Mouse (Mus musculus): Measurements from ENCODE around the gene Gm14569. TPM values are rescaled to one million over a fixed set of nuclear protein-coding genes. Genes with fewer than 3 reads are reported as not detected.

The Gm14569 gene
- polyA plus RNA-seq, 1 experiment = under 0.01 TPM

GRCm38 (mm10) chrX:36456031-36456430 is 35.6 kb downstream of the Gm14569 start:
- H3K79me2 ChIP-seq (ENCODE audit: control insufficient read depth, insufficient read depth) = no peaks in the 10 kb centered on the region
- H3K79me3 ChIP-seq (ENCODE audit: low read depth) = no peaks in the 10 kb centered on the region
- no peak for TF ChIP-seq CEBPB (IDR thresholded peaks at IDR 0.05; ENCODE audit: low read depth)
- TF ChIP-seq MYOD1 (IDR thresholded peaks at IDR 0.05; ENCODE audit: control insufficient read depth, insufficient read length, low read depth) = no peak
- no peak for TF ChIP-seq CTCF (IDR thresholded peaks at IDR 0.05; ENCODE audit: control insufficient read depth, insufficient read depth, insufficient read length)
- TF ChIP-seq MYOG (IDR thresholded peaks at IDR 0.05; ENCODE audit: control insufficient read depth, extremely low read depth, insufficient read length) = no peak
- no peak for TF ChIP-seq USF1 (IDR thresholded peaks at IDR 0.05; ENCODE audit: low read depth)
- TF ChIP-seq MAX (IDR thresholded peaks at IDR 0.05) = no peak
- TF ChIP-seq FOSL1 (IDR thresholded peaks at IDR 0.05; ENCODE audit: insufficient read depth, low read length, poor library complexity, severe bottlenecking) = no peak
- no peaks in the 10 kb centered on the region for H3K27me3 ChIP-seq (ENCODE audit: control insufficient read depth, insufficient read depth, insufficient read length)
- H3ac ChIP-seq (ENCODE audit: control insufficient read depth, insufficient read length, low read depth) = no peak overlapping the region
- H3K36me3 ChIP-seq (ENCODE audit: control insufficient read depth, insufficient read depth) = no peaks in the 10 kb centered on the region
- no peak overlapping the region for H3K4me3 ChIP-seq (ENCODE audit: insufficient read depth, poor library complexity, severe bottlenecking)

- Histone ChIP-seq H3ac (ENCODE audit: control insufficient read depth, insufficient read length, low read depth) (no peak overlapping the region), H3K79me2 (ENCODE audit: control insufficient read depth, insufficient read depth) (no peaks in the 10 kb centered on the region), H3K27me3 (ENCODE audit: control insufficient read depth, insufficient read depth, insufficient read length) (no peaks in the 10 kb centered on the region), H3K79me3 (ENCODE audit: low read depth) (no peaks in the 10 kb centered on the region), H3K36me3 (ENCODE audit: control insufficient read depth, insufficient read depth) (no peaks in the 10 kb centered on the region), H3K4me3 (ENCODE audit: insufficient read depth, poor library complexity, severe bottlenecking) (no peak overlapping the region)
- no peak for TF ChIP-seq CTCF (IDR thresholded peaks at IDR 0.05; ENCODE audit: control insufficient read depth, insufficient read depth, insufficient read length)
- no peak for TF ChIP-seq MAX (IDR thresholded peaks at IDR 0.05)
- TF ChIP-seq USF1 (IDR thresholded peaks at IDR 0.05; ENCODE audit: low read depth) = no peak
- TF ChIP-seq MYOG (IDR thresholded peaks at IDR 0.05; ENCODE audit: control insufficient read depth, extremely low read depth, insufficient read length) = no peak
- no peak for TF ChIP-seq FOSL1 (IDR thresholded peaks at IDR 0.05; ENCODE audit: insufficient read depth, low read length, poor library complexity, severe bottlenecking)
- TF ChIP-seq CEBPB (IDR thresholded peaks at IDR 0.05; ENCODE audit: low read depth) = no peak
- no peak for TF ChIP-seq MYOD1 (IDR thresholded peaks at IDR 0.05; ENCODE audit: control insufficient read depth, insufficient read length, low read depth)
Measured at GRCm38 (mm10) chrX:36437932-36438331, 53.7 kb downstream of the Gm14569 start.

GRCm38 (mm10) chrX:36434993-36435392 is 56.6 kb downstream of the Gm14569 start:
- Histone ChIP-seq H3K79me2 (ENCODE audit: control insufficient read depth, insufficient read depth) (no peaks in the 10 kb centered on the region), H3K27me3 (ENCODE audit: control insufficient read depth, insufficient read depth, insufficient read length) (no peaks in the 10 kb centered on the region), H3K79me3 (ENCODE audit: low read depth) (no peaks in the 10 kb centered on the region), H3K4me3 (ENCODE audit: insufficient read depth, poor library complexity, severe bottlenecking) (no peak overlapping the region), H3K36me3 (ENCODE audit: control insufficient read depth, insufficient read depth) (no peaks in the 10 kb centered on the region), H3ac (ENCODE audit: control insufficient read depth, insufficient read length, low read depth) (no peak overlapping the region)
- TF ChIP-seq MAX (IDR thresholded peaks at IDR 0.05) = no peak
- TF ChIP-seq CTCF (IDR thresholded peaks at IDR 0.05; ENCODE audit: control insufficient read depth, insufficient read depth, insufficient read length) = no peak
- TF ChIP-seq MYOD1 (IDR thresholded peaks at IDR 0.05; ENCODE audit: control insufficient read depth, insufficient read length, low read depth) = no peak
- TF ChIP-seq FOSL1 (IDR thresholded peaks at IDR 0.05; ENCODE audit: insufficient read depth, low read length, poor library complexity, severe bottlenecking) = no peak

GRCm38 (mm10) chrX:36419153-36419552 is 72.5 kb downstream of the Gm14569 start:
- TF ChIP-seq MYOG (IDR thresholded peaks at IDR 0.05; ENCODE audit: control insufficient read depth, extremely low read depth, insufficient read length) (no peak), CEBPB (IDR thresholded peaks at IDR 0.05; ENCODE audit: low read depth) (no peak), FOSL1 (IDR thresholded peaks at IDR 0.05; ENCODE audit: insufficient read depth, low read length, poor library complexity, severe bottlenecking) (no peak), MAX (IDR thresholded peaks at IDR 0.05) (no peak), CTCF (IDR thresholded peaks at IDR 0.05; ENCODE audit: control insufficient read depth, insufficient read depth, insufficient read length) (no peak), MYOD1 (IDR thresholded peaks at IDR 0.05; ENCODE audit: control insufficient read depth, insufficient read length, low read depth) (no peak), USF1 (IDR thresholded peaks at IDR 0.05; ENCODE audit: low read depth) (no peak)
- Histone ChIP-seq H3K79me3 (ENCODE audit: low read depth) (no peaks in the 10 kb centered on the region), H3K79me2 (ENCODE audit: control insufficient read depth, insufficient read depth) (no peaks in the 10 kb centered on the region), H3K36me3 (ENCODE audit: control insufficient read depth, insufficient read depth) (no peaks in the 10 kb centered on the region), H3K27me3 (ENCODE audit: control insufficient read depth, insufficient read depth, insufficient read length) (no peaks in the 10 kb centered on the region), H3K4me3 (ENCODE audit: insufficient read depth, poor library complexity, severe bottlenecking) (no peak overlapping the region), H3ac (ENCODE audit: control insufficient read depth, insufficient read length, low read depth) (no peak overlapping the region)

GRCm38 (mm10) chrX:36402316-36402715 is 89.3 kb downstream of the Gm14569 start:
- H3K79me3 ChIP-seq (ENCODE audit: low read depth) = no peaks in the 10 kb centered on the region
- no peaks in the 10 kb centered on the region for H3K79me2 ChIP-seq (ENCODE audit: control insufficient read depth, insufficient read depth)
- H3K4me3 ChIP-seq (ENCODE audit: insufficient read depth, poor library complexity, severe bottlenecking) = no peak overlapping the region
- no peaks in the 10 kb centered on the region for H3K27me3 ChIP-seq (ENCODE audit: control insufficient read depth, insufficient read depth, insufficient read length)
- H3ac ChIP-seq (ENCODE audit: control insufficient read depth, insufficient read length, low read depth) = no peak overlapping the region
- TF ChIP-seq USF1 (IDR thresholded peaks at IDR 0.05; ENCODE audit: low read depth) (no peak), MYOD1 (IDR thresholded peaks at IDR 0.05; ENCODE audit: control insufficient read depth, insufficient read length, low read depth) (no peak), CTCF (IDR thresholded peaks at IDR 0.05; ENCODE audit: control insufficient read depth, insufficient read depth, insufficient read length) (no peak), MYOG (IDR thresholded peaks at IDR 0.05; ENCODE audit: control insufficient read depth, extremely low read depth, insufficient read length) (no peak), CEBPB (IDR thresholded peaks at IDR 0.05; ENCODE audit: low read depth) (no peak), FOSL1 (IDR thresholded peaks at IDR 0.05; ENCODE audit: insufficient read depth, low read length, poor library complexity, severe bottlenecking) (no peak), MAX (IDR thresholded peaks at IDR 0.05) (no peak)
- H3K36me3 ChIP-seq (ENCODE audit: control insufficient read depth, insufficient read depth) = no peaks in the 10 kb centered on the region

GRCm38 (mm10) chrX:36400980-36401379 is 90.7 kb downstream of the Gm14569 start, which contains the start of gene Gm6268:
TSS of gene Gm6268 (plus strand) at chrX:36401280.
- H3K36me3 ChIP-seq (ENCODE audit: control insufficient read depth, insufficient read depth) = no peaks in the 10 kb centered on the region
- TF ChIP-seq MYOG (IDR thresholded peaks at IDR 0.05; ENCODE audit: control insufficient read depth, extremely low read depth, insufficient read length) (no peak), CTCF (IDR thresholded peaks at IDR 0.05; ENCODE audit: control insufficient read depth, insufficient read depth, insufficient read length) (no peak), USF1 (IDR thresholded peaks at IDR 0.05; ENCODE audit: low read depth) (no peak), CEBPB (IDR thresholded peaks at IDR 0.05; ENCODE audit: low read depth) (no peak), MAX (IDR thresholded peaks at IDR 0.05) (no peak), FOSL1 (IDR thresholded peaks at IDR 0.05; ENCODE audit: insufficient read depth, low read length, poor library complexity, severe bottlenecking) (no peak), MYOD1 (IDR thresholded peaks at IDR 0.05; ENCODE audit: control insufficient read depth, insufficient read length, low read depth) (no peak)
- no peaks in the 10 kb centered on the region for H3K27me3 ChIP-seq (ENCODE audit: control insufficient read depth, insufficient read depth, insufficient read length)
- H3K4me3 ChIP-seq (ENCODE audit: insufficient read depth, poor library complexity, severe bottlenecking) = no peak within 1 kb of the TSS
- H3K79me3 ChIP-seq (ENCODE audit: low read depth) = no peaks in the 10 kb centered on the region
- no peak within 1 kb of the TSS for H3ac ChIP-seq (ENCODE audit: control insufficient read depth, insufficient read length, low read depth)
- no peaks in the 10 kb centered on the region for H3K79me2 ChIP-seq (ENCODE audit: control insufficient read depth, insufficient read depth)

All from C2C12 (cell line).